Mouse (Mus musculus): ENCODE data around the gene 2310022A10Rik. TPM values are rescaled to one million over a fixed set of nuclear protein-coding genes. Genes with fewer than 3 reads are reported as not detected.

2310022A10Rik gene
- total and polyA plus RNA-seq, 3 experiments, result 7.2 to 30.7 (median 7.8) TPM

DNA sequence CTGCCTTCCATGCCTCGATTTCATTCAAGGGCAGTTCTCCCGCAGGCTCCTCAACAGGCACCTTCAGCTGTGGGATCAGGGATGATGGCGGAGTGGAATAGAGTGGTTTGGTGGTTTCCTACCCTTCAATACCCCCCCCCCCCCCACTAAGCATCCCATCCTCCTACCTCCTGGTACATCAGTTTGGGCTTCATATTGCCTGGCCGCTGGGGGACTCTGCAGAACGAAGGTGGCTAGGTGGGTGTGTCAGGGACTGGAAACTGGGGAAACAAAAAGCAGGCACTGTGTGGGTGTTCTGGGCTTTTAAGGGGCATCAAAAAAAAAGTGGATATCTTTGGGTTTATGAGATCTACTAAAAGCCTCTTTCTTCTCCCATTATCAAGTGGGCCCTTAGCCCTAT is 11.1 kb upstream of the 2310022A10Rik start:
- no peak overlapping the region for H3K9ac ChIP-seq (ENCODE audit: insufficient read depth, low read depth)
- in situ Hi-C loops (cut with MboI; ENCODE audit: low pct_ligation_motif_present, low pct_unique_long_range_greater_than_20kb, low sequenced_read_pairs), result no loop called here

DNA sequence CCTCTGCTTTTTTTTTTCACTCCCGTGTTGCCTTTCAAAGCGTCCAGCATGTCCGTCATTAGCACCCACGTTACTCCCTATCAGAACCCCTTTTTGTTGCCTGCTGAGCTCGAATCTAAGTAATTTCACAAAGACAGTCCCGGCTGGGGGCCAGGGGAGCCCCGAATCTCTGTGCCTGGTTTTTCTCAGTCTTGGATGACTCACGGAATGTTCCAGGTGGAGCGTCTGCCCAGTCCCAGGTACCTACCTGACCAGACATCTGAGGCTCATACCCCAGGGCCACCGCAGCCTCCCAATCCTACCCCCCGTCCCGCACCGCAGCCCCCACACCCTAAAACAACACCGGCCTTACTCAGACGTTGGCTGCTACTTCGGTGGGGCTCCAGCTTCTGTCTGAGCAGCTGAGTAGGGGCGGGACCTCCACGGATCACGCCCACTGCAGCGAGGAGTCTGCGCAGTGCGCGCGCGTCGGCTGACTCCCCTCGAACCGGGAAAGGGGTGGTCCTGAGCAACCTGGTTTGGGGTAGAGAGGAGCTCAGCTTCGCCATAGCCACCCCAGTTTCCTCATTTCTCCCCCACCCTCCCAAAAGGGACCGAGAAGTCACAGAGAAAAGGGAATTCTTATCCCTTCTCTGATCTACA is 10.5 kb upstream of the 2310022A10Rik start:
- Histone ChIP-seq H3K4me3 (replicated peaks in 1 of 3; ENCODE audit: low read depth in 2 of 3, low read length in 2 of 3, poor library complexity in 1 of 3) (peak overlapping the region; percentile 18 to 50 (median 38)), H3K27ac (ENCODE audit: insufficient read depth, low read depth) (no peak overlapping the region), H3K9me3 (replicated peaks; ENCODE audit: low read length) (no peaks in the 10 kb centered on the region), H3K4me2 (ENCODE audit: insufficient read depth, low read depth, poor library complexity, severe bottlenecking) (peak overlapping the region; percentile 71), H3K79me2 (replicated peaks; ENCODE audit: control insufficient read depth, extremely low read depth, insufficient read depth, poor library complexity, severe bottlenecking) (no peaks in the 10 kb centered on the region), H3K36me3 (replicated peaks in 1 of 2; ENCODE audit: control insufficient read depth in 1 of 2, insufficient read depth in 1 of 2, low read length in 1 of 2) (peaks cover 0 to 21% of the 10 kb centered on the region in 2 experiments), H3K27me3 (replicated peaks) (no peaks in the 10 kb centered on the region), H3K9ac (ENCODE audit: insufficient read depth, low read depth) (peak overlapping the region; percentile 7; the same call in 1 of the 2 replicates), H3K4me1 (ENCODE audit: control insufficient read depth in 1 of 2, insufficient read depth in 2 of 2) (peaks cover 0 to 10% of the 10 kb centered on the region in 2 experiments; a peak in 2 of 4 replicates)
- peak; percentile 92 for TF ChIP-seq NRF1 (IDR thresholded peaks at IDR 0.05; ENCODE audit: low read depth, low read length)
- TF ChIP-seq NELFE (IDR thresholded peaks at IDR 0.05; ENCODE audit: low read depth, low read length), result 0 out of 2 replicates have a peak, but pooled peaks have one; percentile 63
- TF ChIP-seq TCF12 (IDR thresholded peaks at IDR 0.05; ENCODE audit: low read depth, low read length), result 0 out of 2 replicates have a peak, but pooled peaks have one; percentile 36
- no peak for TF ChIP-seq BHLHE40 (IDR thresholded peaks at IDR 0.05; ENCODE audit: low read depth, low read length)
- peak; percentile 67 for TF ChIP-seq POLR2A (IDR thresholded peaks at IDR 0.05; ENCODE audit: low read depth, low read length)
- no peak for TF ChIP-seq POLR2AphosphoS2 (IDR thresholded peaks at IDR 0.05; ENCODE audit: low read depth, low read length)
- no peak for TF ChIP-seq ZC3H11A (IDR thresholded peaks at IDR 0.05; ENCODE audit: low read depth, low read length)
- 0 out of 2 replicates have a peak, but pooled peaks have one; percentile 9 for TF ChIP-seq ELF1 (IDR thresholded peaks at IDR 0.05; ENCODE audit: low read depth, low read length)
- peak; percentile 19; the same call in 1 of the 2 replicates for TF ChIP-seq IRF4 (IDR thresholded peaks at IDR 0.05; ENCODE audit: low read depth, low read length)
- in situ Hi-C loops (cut with MboI; ENCODE audit: low pct_ligation_motif_present, low pct_unique_long_range_greater_than_20kb, low sequenced_read_pairs), result no loop called here
- dilution Hi-C loops (cut with MboI; ENCODE audit: extremely low pct_ligation_motif_present, extremely low pct_unique_long_range_greater_than_20kb, low sequenced_read_pairs), result no loop called here
- peak; percentile 29 for DNase-seq (ENCODE audit: extremely low read depth)

More for the DNA sequence above, 11.1 kb upstream of the 2310022A10Rik start:
- TF ChIP-seq POLR2AphosphoS2 (IDR thresholded peaks at IDR 0.05; ENCODE audit: low read depth, low read length) (no peak), MEF2A (IDR thresholded peaks at IDR 0.05; ENCODE audit: borderline replicate concordance, low read depth, low read length) (no peak), MAZ (IDR thresholded peaks at IDR 0.05; ENCODE audit: low read depth, low read length) (no peak), MXI1 (IDR thresholded peaks at IDR 0.05; ENCODE audit: low read depth, low read length) (no peak), EP300 (IDR thresholded peaks at IDR 0.05; ENCODE audit: low read length) (no peak), RAD21 (IDR thresholded peaks at IDR 0.05; ENCODE audit: low read depth, low read length) (no peak), RCOR1 (conservative IDR thresholded peaks at IDR 0.05; ENCODE audit: low read depth, low read length) (no peak), NELFE (IDR thresholded peaks at IDR 0.05; ENCODE audit: low read depth, low read length) (no peak), ZC3H11A (IDR thresholded peaks at IDR 0.05; ENCODE audit: low read depth, low read length) (no peak), HCFC1 (IDR thresholded peaks at IDR 0.05; ENCODE audit: low read depth, low read length) (no peak), E2F4 (IDR thresholded peaks at IDR 0.05; ENCODE audit: insufficient replicate concordance, low read depth, low read length) (no peak), JUND (conservative IDR thresholded peaks at IDR 0.05; ENCODE audit: low read depth, low read length) (no peak), MAFK (IDR thresholded peaks at IDR 0.05; ENCODE audit: insufficient replicate concordance, low read length) (no peak), MAX (IDR thresholded peaks at IDR 0.05; ENCODE audit: low read length) (no peak), SIN3A (IDR thresholded peaks at IDR 0.05; ENCODE audit: low read length) (no peak), ZKSCAN1 (IDR thresholded peaks at IDR 0.05; ENCODE audit: borderline replicate concordance, low read depth, low read length) (no peak), TBP (conservative IDR thresholded peaks at IDR 0.05; ENCODE audit: low read depth, low read length) (no peak), GABPA (IDR thresholded peaks at IDR 0.05; ENCODE audit: insufficient replicate concordance, low read depth, low read length) (no peak), CHD2 (IDR thresholded peaks at IDR 0.05; ENCODE audit: low read length) (no peak), KAT2A (IDR thresholded peaks at IDR 0.05; ENCODE audit: insufficient replicate concordance, low read length) (no peak)
- H3K79me2 ChIP-seq (replicated peaks; ENCODE audit: control insufficient read depth, extremely low read depth, insufficient read depth, poor library complexity, severe bottlenecking), result no peaks in the 10 kb centered on the region
- DNase-seq (ENCODE audit: extremely low read depth), result no peak
- dilution Hi-C loops (cut with MboI; ENCODE audit: extremely low pct_ligation_motif_present, extremely low pct_unique_long_range_greater_than_20kb, low sequenced_read_pairs), result no loop called here
- no peak overlapping the region for H3K4me3 ChIP-seq (replicated peaks in 1 of 3; ENCODE audit: low read depth in 2 of 3, low read length in 2 of 3, poor library complexity in 1 of 3)
- peaks cover 0 to 25% of the 10 kb centered on the region in 2 experiments for H3K36me3 ChIP-seq (replicated peaks in 1 of 2; ENCODE audit: control insufficient read depth in 1 of 2, insufficient read depth in 1 of 2, low read length in 1 of 2)
- no peaks in the 10 kb centered on the region for H3K9me3 ChIP-seq (replicated peaks; ENCODE audit: low read length)
- H3K27me3 ChIP-seq (replicated peaks), result no peaks in the 10 kb centered on the region
- peaks cover 0 to 13% of the 10 kb centered on the region in 2 experiments; a peak in 2 of 4 replicates for H3K4me1 ChIP-seq (ENCODE audit: control insufficient read depth in 1 of 2, insufficient read depth in 2 of 2)
- no peak overlapping the region for H3K4me2 ChIP-seq (ENCODE audit: insufficient read depth, low read depth, poor library complexity, severe bottlenecking)
- H3K27ac ChIP-seq (ENCODE audit: insufficient read depth, low read depth), result no peak overlapping the region

Measured in CH12.LX (cell line).